Mouse (Mus musculus) layer of hippocampus, adult 6 months (tissue): ENCODE results near the gene Stk40. TPM values are rescaled to one million over a fixed set of nuclear protein-coding genes. Genes with fewer than 3 reads are reported as not detected.

Source experiments
- long read RNA-seq, 2 experiments: library from polyadenylated mRNA; unstranded; transcript quantifications; one replicate each; pipeline ENCODE4 v2.0.0; 2019 to 2020
- polyA plus RNA-seq: library from polyadenylated mRNA; unstranded; fragments of <200 nt; fragmentation: Nextera tagmentation; gene quantifications from 2 replicates; pipeline ENCODE4 v1.2.3, GENCODE M21; 2021

Stk40 gene
- polyA plus RNA-seq, result 3.4 and 3.9 TPM in 2 replicates
- long read RNA-seq, experiment 1, partial matches to known transcripts, result 1 of 8 reads
- long read RNA-seq, experiment 1, other reads (novel, unspliced or antisense), result 7 of 8 reads
- long read RNA-seq, experiment 2, transcript Stk40-201 (11 exons, 3,492 nt), result major isoform, 22 of 35 reads
- long read RNA-seq, experiment 2, partial matches to known transcripts, result 11 of 35 reads
- long read RNA-seq, experiment 2, other reads (novel, unspliced or antisense), result 2 of 35 reads

GRCm38 (mm10) chr4:126103590-126104068 is at the start of gene Stk40:
Stk40 (plus strand) TSS chr4:126103957.

GRCm38 (mm10) chr4:126058134-126058996 is 45.4 kb upstream of the Stk40 start, which contains the start of gene Oscp1:
Oscp1 (plus strand) TSS chr4:126058565.

GRCm38 (mm10) chr4:126096464-126097111 is 7.2 kb upstream of the Stk40 start, which contains the start of gene Lsm10:
Lsm10 (plus strand) TSS chr4:126096623.

GRCm38 (mm10) chr4:126147533-126148160 is 43.9 kb downstream of the Stk40 start, which contains the start of gene Eva1b:
Eva1b (plus strand) TSS chr4:126147744.

GRCm38 (mm10) chr4:126163067-126163659 is 59.4 kb downstream of the Stk40 start, which contains the start of gene Sh3d21:
Sh3d21 (minus strand) TSS chr4:126163491.

Other genes starting within 250 kb of the Stk40 start
- 1.9 and 2.4 TPM in 2 replicates for gene Csf3r, start 79.4 kb upstream of the Stk40 start, polyA plus RNA-seq
- gene Mrps15, start 57.0 kb upstream of the Stk40 start, polyA plus RNA-seq, result 119 TPM in 2 replicates
- gene Oscp1, start 45.4 kb upstream of the Stk40 start, polyA plus RNA-seq, result 67.8 and 74.8 TPM in 2 replicates
- gene Lsm10, start 7.3 kb upstream of the Stk40 start, polyA plus RNA-seq, result 34.3 and 36.3 TPM in 2 replicates
- gene Eva1b, start 43.8 kb downstream of the Stk40 start, polyA plus RNA-seq, result 6.8 and 9.5 TPM in 2 replicates
- 0.49 and 0.69 TPM in 2 replicates for gene Sh3d21, start 59.5 kb downstream of the Stk40 start, polyA plus RNA-seq
- 36.5 and 50.9 TPM in 2 replicates for gene Thrap3, start 98.8 kb downstream of the Stk40 start, polyA plus RNA-seq
- 46.7 and 54.9 TPM in 2 replicates for gene Map7d1, start 152.4 kb downstream of the Stk40 start, polyA plus RNA-seq
- 42.6 and 54.1 TPM in 2 replicates for gene Trappc3, start 158.4 kb downstream of the Stk40 start, polyA plus RNA-seq
- gene Col8a2, start 182.8 kb downstream of the Stk40 start, polyA plus RNA-seq, result 0.30 and 2.0 TPM in 2 replicates
- gene Adprhl2, start 217.7 kb downstream of the Stk40 start, polyA plus RNA-seq, result 20.2 and 22.4 TPM in 2 replicates
- 0.24 and 0.63 TPM in 2 replicates for gene Tekt2, start 221.7 kb downstream of the Stk40 start, polyA plus RNA-seq